Mouse (Mus musculus): Measurements from ENCODE around the gene A930002H24Rik.

The A930002H24Rik gene

DNA sequence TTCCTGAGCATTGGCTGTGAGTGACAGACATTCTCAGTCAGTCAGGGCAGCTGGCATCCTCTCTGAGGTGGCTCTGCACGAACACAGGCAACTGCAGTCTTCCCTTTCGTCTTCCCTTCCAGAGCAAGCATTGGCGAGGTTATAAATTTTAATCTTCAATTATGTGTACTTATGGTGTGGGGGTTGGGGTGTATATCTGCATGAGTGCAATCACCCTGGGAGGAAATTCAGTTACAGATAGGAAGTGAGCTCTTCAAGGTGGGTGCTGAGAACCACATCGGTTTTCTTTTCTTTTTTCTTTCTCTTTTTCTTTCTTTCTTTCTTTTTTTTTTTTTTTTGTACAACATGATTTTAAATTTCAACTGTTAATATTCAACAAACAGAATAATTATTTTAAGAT lies 32.0 kb downstream of the A930002H24Rik start:
- no peak for DNase-seq

- DNase-seq: no peak
These were observed 34.8 kb downstream of the A930002H24Rik start for GRCm38 (mm10) chr17:63828561-63829332.

GRCm38 (mm10) chr17:63826767-63827166 lies 36.8 kb downstream of the A930002H24Rik start:
- DNase-seq: no peak

DNA sequence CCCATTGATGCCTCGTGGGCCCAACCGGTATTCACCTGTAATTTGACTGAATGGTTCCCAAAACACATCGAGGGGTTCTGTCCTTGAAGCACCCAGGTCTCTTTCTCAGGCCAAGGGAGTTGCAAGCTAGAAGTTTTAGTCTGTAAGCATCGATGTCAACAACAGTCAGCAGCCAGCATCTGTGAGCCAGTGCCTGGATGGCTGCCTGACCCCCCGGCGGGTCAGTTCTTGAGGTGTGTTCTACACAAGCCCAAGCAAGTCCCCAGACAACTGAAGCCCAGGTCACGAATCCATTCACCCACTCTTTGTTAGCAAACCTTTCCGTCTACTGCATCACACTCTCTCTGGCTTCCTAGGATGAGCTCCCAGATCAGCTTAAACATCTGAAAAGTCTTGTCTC lies 37.4 kb downstream of the A930002H24Rik start:
- DNase-seq: no peak

- no peak for DNase-seq
These were observed 39.5 kb downstream of the A930002H24Rik start for GRCm38 (mm10) chr17:63824141-63824540.

GRCm38 (mm10) chr17:63818444-63819027 lies 45.1 kb downstream of the A930002H24Rik start:
- no peak for DNase-seq

DNA sequence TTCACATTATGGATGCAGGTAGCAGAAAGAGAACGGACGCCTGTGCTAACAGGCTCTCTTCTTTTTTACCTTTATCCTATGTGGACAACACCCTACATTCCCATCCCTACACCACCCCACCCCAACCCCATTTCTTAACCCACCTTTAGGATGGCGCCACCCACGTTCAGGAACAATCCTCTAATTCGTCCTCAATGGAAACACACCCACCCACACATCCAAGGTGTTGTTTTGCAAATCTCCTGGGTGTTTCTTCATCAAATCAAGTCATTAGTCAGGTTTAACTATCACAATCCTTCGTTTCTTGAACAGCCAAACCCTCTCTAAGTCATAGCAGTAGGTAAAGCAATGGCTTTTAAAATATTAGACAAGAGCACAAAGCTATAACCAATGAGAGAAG lies 50.0 kb downstream of the A930002H24Rik start:
- DNase-seq: no peak
